Mouse (Mus musculus): ENCODE data around the gene Catsperb.
"Not testable (repeated sequence)": the region's sequence is repeated elsewhere in the genome, so short reads cannot be mapped to it uniquely, and the experiment has no call there.

Gene Catsperb

DNA sequence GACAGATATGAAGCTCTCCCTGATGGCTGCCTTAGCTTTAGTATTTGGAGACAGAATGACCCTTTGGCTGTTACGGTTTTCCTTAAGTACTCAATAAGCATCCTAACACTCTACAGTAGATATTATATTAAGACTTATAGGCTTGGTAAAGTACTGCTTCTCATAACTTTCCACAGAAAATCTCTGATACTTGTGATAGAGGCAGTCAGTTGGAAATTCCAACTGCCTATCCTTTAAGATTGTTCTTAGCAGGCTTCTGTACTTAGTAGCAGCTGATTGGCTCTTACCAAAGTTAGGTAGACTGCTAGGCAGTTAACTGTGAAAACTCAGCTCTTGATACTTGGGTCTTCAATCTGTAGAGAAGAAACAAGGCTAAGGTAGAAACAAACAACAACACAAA is at the start of gene Catsperb:
TSS of gene Catsperb (plus strand) at position 301 of the 400 bp plus-strand sequence.
- DNase-seq (ENCODE audit: low read depth, low spot score): not testable (repeated sequence)

DNA sequence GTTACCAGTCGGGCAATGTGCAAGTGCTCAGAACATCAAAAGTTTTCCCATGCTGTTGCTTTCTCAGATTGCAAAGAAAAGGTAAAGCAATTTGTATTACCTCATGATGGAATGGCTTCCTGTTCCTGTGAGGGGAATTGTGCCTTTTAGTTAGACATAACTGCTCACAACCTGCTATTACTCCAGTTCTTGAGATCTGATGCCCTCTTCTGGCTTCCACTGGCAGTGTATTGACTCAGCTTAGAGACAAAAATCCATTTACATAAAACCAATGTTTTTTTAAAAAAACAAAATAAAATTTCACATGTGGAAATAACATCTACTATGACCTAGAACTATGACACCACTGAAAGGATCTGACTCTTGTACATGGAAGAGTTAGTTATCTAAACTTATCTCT is 43.0 kb upstream of the Catsperb start:
- DNase-seq (ENCODE audit: low read depth, low spot score): peak; percentile 50

DNA sequence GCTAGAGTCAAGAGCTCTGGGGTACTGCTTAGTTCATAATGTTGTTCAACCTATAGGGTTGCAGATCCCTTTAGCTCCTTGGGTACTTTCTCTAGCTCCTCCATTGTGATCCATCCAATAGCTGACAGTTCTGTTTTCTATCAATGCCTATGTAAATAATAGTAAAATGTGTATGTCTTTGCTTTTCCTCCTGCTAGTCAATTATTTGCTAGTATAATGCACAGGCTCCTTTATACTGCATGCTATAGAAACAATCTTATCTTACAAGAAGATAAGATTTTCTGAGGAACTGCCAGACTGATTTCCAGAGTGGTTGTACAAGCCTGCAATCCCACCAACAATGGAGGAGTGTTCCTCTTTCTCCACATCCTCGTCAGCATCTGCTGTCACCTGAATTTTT is 23.0 kb upstream of the Catsperb start:
- DNase-seq (ENCODE audit: low read depth, low spot score): not testable (repeated sequence)

DNA sequence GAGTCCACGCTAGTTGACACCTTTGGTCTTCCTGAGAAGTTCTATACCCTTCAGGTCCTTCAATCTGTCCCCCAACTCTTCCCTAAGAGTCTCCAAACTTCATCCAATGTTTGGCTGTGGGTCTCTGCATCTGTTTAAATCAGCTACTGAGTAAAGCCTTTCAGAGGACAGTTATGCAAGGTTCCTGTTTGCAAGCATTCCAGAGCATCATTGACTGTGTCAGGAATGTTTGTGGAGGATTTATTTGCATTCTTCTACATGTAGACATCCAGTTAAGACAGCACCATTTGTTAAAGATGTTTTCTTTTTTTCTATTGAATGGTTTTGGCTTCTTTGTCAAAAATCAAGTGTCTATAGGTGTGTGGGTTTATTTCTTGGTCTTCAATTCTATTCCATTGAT is 21.7 kb downstream of the Catsperb start:
- DNase-seq (ENCODE audit: low read depth, low spot score): peak; percentile 5

DNA sequence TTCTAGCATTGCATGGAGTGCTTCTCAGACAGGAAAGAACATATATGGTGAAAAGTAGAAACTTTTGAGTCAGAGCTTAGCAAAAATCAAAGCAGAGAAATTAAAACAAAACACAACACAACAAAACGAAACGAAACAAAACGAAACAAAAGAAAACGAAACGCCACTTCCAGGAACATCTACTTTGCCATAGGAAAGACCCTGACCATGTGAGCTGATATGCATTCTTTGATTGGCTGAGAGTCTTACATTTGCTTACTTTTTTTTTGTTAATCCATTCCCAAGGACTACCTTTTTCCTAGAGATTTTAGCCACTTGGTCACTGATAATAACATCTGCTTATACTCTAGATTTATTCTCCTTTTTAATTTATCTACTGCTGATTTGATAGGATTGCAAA is 57.6 kb downstream of the Catsperb start:
- DNase-seq (ENCODE audit: low read depth, low spot score): no peak

DNA sequence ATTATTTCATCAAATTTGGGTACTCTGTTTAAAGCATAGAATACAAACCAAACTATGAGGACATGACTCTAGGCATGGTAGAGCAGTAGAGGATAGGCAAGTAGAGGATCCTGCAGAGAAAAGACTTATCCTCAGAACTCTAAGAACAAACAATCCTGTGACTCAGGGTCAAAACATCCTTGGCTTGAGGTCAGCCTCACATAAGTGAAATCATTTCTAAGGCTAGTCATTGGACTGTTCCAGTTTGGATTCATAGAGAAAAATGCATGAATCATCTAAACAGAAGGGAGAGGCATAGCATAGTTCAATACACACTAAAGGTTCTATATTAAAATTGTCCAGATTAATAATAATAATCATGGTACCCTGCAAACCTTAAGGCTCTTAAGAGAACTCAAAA is 79.1 kb downstream of the Catsperb start:
- peak; percentile 85 for DNase-seq (ENCODE audit: low read depth, low spot score)

GRCm38 (mm10) chr12:101511326-101511725 is 106.9 kb downstream of the Catsperb start:
- not testable (repeated sequence) for DNase-seq (ENCODE audit: low read depth, low spot score)

DNA sequence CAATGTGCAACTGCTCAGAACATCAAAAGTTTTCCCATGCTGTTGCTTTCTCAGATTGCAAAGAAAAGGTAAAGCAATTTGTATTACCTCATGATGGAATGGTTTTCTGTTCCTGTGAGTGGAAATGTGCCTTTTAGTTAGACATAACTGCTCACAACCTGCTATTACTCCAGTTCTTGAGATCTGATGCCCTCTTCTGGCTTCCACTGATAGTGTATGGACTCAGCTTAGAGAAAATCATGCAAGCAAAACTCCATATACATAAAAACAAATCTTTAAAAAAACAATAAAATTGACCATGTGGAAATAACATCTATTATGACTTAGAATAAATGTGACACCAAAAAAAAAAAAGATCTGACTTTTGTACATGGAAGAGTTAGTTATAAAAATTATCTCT is 202.2 kb downstream of the Catsperb start:
- peak; percentile 32 for DNase-seq (ENCODE audit: low read depth, low spot score)

DNA sequence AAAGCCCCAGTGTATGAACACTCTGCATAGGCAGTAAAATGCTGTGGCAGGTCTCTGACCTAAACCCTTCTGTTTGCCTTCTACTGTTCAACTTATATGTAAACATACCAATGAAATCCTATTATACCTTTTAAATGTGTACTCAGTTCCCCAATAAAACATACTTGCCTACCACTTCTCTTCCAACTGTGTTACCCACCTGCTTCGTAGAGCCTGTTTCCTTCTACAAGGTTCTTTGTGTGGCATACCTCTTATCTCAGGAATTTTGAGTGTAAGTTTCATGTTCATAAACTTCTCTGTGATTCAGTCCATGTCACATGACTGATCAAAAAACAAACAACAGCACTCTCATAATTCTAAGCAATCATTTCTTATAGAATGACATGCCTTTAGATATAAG is 228.7 kb downstream of the Catsperb start:
- DNase-seq (ENCODE audit: low read depth, low spot score): no peak

- no peak for DNase-seq (ENCODE audit: low read depth, low spot score)
Observed at GRCm38 (mm10) chr12:101667502-101667901, 263.0 kb downstream of the Catsperb start.

Measured in 3T3-L1 (cell line).